Mouse (Mus musculus) kidney, adult 2 months (tissue): ENCODE measurements around the gene Ccdc191.

Experiments
- CTCF ChIP-seq: fragments of 200-500 bp; conservative IDR thresholded peaks from 2 replicates; pipeline ENCODE4 v1.5.1; 2011; ENCODE audit warnings: low read depth, mild to moderate bottlenecking, control low read depth, low read length, moderate library complexity, mixed read lengths; ENCODE audit not compliant: insufficient read depth, insufficient read length
- POLR2A ChIP-seq: fragments of 200-500 bp; IDR thresholded peaks from one replicate; pipeline ENCODE4 v1.6.1; 2011; ENCODE audit warnings: low read depth, low read length, control low read depth

DNA sequence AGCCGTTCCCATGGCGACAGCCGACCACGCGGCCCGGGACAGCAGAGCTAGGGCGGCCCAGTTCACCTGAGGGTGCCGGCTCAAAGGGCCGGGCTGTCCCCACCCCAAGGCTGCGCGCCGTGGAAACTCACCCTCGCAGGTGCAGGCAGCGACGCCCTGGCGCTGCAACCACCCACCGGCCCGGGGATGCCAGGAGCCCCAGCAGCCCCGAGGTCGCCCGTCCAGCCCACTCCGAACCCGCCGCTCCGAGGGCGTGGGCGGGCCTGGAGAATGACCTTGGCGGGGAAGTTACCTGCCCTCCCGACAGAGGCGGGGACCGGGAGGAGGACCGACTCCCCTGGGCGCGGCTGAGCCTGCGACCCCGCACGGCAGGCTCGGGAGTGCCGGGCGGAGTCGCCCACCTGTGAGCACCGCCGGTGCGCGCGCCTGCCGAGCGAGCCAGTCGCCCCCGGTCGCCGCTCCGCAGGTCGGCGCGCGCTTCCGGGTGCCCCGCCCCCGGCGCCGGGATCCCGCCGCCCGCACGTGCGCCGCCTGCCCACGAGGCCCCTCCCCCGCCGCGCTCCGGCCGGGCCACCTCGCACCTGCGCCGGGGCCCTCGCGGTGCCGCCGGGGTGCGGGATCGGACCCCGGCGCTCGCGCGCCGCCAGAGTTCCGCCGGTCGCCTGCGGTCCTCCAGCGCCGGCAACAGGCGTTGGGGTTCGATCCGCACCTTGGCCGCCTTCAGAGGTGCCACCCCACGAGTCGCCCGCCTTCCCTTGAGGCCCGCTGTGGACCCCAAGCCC lies 89.9 kb downstream of the Ccdc191 start, which contains the start of gene Zdhhc23:
- TF ChIP-seq CTCF = no peak
- TF ChIP-seq POLR2A = no peak
